ENCODE assay signal across 22 mouse cellular contexts in genomic region chr10:118057516-118057915, GRCm38 (mm10).
A peak's percentile ranks its signal among the peaks of the same experiment; 100 is the strongest.
DNase-seq lines count a peak whose midpoint lies in the region; ATAC-seq and TF ChIP-seq lines count a peak whose summit lies in the region.
"Had no signal": no experiment of that assay in that cellular context is flagged by ENCODE, and none has a peak within 500 bp of the region (broad histone marks: within the 10 kb centered on the region; RNA-seq: fewer than 3 reads in every experiment).

No protein-coding gene starts in this region.

- H3K9ac ChIP-seq in forebrain, embryonic 14.5 days (ENCODE audit: low read length) = no peak overlapping the region
- no peak overlapping the region for H3K9ac ChIP-seq in forebrain, postnatal 0 days
- no peak overlapping the region for H3K9ac ChIP-seq in midbrain, embryonic 14.5 days (replicated peaks; ENCODE audit: low read length)
- no peak overlapping the region for H3K9ac ChIP-seq in midbrain, embryonic 11.5 days (ENCODE audit: low read length)
- H3K9ac ChIP-seq in neural tube, embryonic 14.5 days (replicated peaks; ENCODE audit: low read depth, low read length) = no peak overlapping the region
- H3K9ac ChIP-seq: heart, embryonic 13.5 days; liver, embryonic 15.5 days had no signal

- H3K4me2 ChIP-seq in forebrain, embryonic 14.5 days (ENCODE audit: low read length) = no peak overlapping the region
- no peak overlapping the region for H3K4me2 ChIP-seq in forebrain, postnatal 0 days (ENCODE audit: low read depth)
- no peak overlapping the region for H3K4me2 ChIP-seq in midbrain, embryonic 14.5 days (ENCODE audit: low read length)
- H3K4me2 ChIP-seq in midbrain, embryonic 11.5 days = no peak overlapping the region
- H3K4me2 ChIP-seq in neural tube, embryonic 14.5 days (ENCODE audit: low read depth, low read length) = no peak overlapping the region
- H3K4me2 ChIP-seq: heart, embryonic 13.5 days; liver, embryonic 15.5 days had no signal

- no peak overlapping the region for H3K4me3 ChIP-seq in forebrain, embryonic 14.5 days (ENCODE audit: low read depth, low read length)
- H3K4me3 ChIP-seq in forebrain, postnatal 0 days (ENCODE audit: low read depth, low read length) = no peak overlapping the region
- H3K4me3 ChIP-seq in midbrain, embryonic 14.5 days (replicated peaks; ENCODE audit: low read depth, low read length) = no peak overlapping the region
- H3K4me3 ChIP-seq in midbrain, embryonic 11.5 days (ENCODE audit: low read depth, low read length) = no peak overlapping the region
- H3K4me3 ChIP-seq in neural tube, embryonic 14.5 days (ENCODE audit: low read depth, low read length) = no peak overlapping the region
- H3K4me3 ChIP-seq: heart, adult 2 months; heart, embryonic 13.5 days; liver, embryonic 15.5 days; midbrain, embryonic 10.5 days had no signal

- H3K27ac ChIP-seq in forebrain, embryonic 14.5 days (ENCODE audit: low read depth, low read length) = no peak overlapping the region
- H3K27ac ChIP-seq in forebrain, postnatal 0 days (ENCODE audit: low read depth, low read length) = no peak overlapping the region
- H3K27ac ChIP-seq in midbrain, embryonic 14.5 days (replicated peaks; ENCODE audit: low read depth, low read length) = peak overlapping the region; percentile 38; the same call in 1 of the 2 replicates
- no peak overlapping the region for H3K27ac ChIP-seq in midbrain, embryonic 11.5 days (ENCODE audit: low read depth, low read length)
- H3K27ac ChIP-seq in neural tube, embryonic 14.5 days (ENCODE audit: low read depth, low read length) = peak overlapping the region; percentile 31; the same call in 1 of the 2 replicates
- H3K27ac ChIP-seq: heart, adult 2 months; heart, embryonic 13.5 days; liver, embryonic 15.5 days; midbrain, embryonic 10.5 days; stomach, postnatal 0 days had no signal

- WGBS in forebrain, embryonic 14.5 days = 72% methylated on average over 3 of the region's 3 CpGs
- WGBS in forebrain, postnatal 0 days = 53% methylated on average over 3 of the region's 3 CpGs
- WGBS in midbrain, embryonic 14.5 days = 74% methylated on average over 3 of the region's 3 CpGs
- 82% methylated on average over 3 of the region's 3 CpGs for WGBS in midbrain, embryonic 11.5 days
- 75% methylated on average over 3 of the region's 3 CpGs for WGBS in neural tube, embryonic 14.5 days

- H3K9me3 ChIP-seq in forebrain, embryonic 14.5 days (replicated peaks; ENCODE audit: control insufficient read depth, low read length) = no peaks in the 10 kb centered on the region
- no peaks in the 10 kb centered on the region for H3K9me3 ChIP-seq in forebrain, postnatal 0 days (ENCODE audit: low read length)
- no peaks in the 10 kb centered on the region for H3K9me3 ChIP-seq in midbrain, embryonic 14.5 days (ENCODE audit: control insufficient read depth, low read length)
- H3K9me3 ChIP-seq in midbrain, embryonic 11.5 days (ENCODE audit: control insufficient read depth, low read length) = no peaks in the 10 kb centered on the region; the same call in 1 of the 2 replicates
- no peaks in the 10 kb centered on the region for H3K9me3 ChIP-seq in neural tube, embryonic 14.5 days (ENCODE audit: control insufficient read depth, low read length)
- H3K9me3 ChIP-seq: liver, embryonic 15.5 days had no signal

- no peak for ATAC-seq in forebrain, embryonic 14.5 days
- ATAC-seq in forebrain, postnatal 0 days = no peak
- no peak for ATAC-seq in midbrain, embryonic 14.5 days (ENCODE audit: low FRiP score, low TSS enrichment)
- no peak for ATAC-seq in midbrain, embryonic 11.5 days (ENCODE audit: low FRiP score)
- ATAC-seq in neural tube, embryonic 14.5 days (ENCODE audit: low read depth) = no peak

- TF ChIP-seq CTCF in forebrain, postnatal 0 days (IDR thresholded peaks at IDR 0.05; ENCODE audit: low read depth) = no peak

- DNase-seq in forebrain, embryonic 14.5 days (ENCODE audit: low spot score) = peak; percentile 3
- no peak for DNase-seq in forebrain, postnatal 0 days
- DNase-seq in midbrain, embryonic 14.5 days = no peak
- no peak for DNase-seq in midbrain, embryonic 11.5 days (ENCODE audit: low spot score, missing footprints)
- peak; percentile 47 for DNase-seq in thymus, postnatal 25 days
- DNase-seq in retina, embryonic 14.5 days (ENCODE audit: low spot score) = no peak
- DNase-seq in kidney, adult 11 months = no peak
- DNase-seq: adrenal gland, postnatal 10 days; cerebellum, adult 8-10 months; cerebellum, postnatal 36 days; gastrocnemius, postnatal 36 days; heart, adult 2 months; heart, postnatal 14 days; kidney, adult 18-20 months; kidney, postnatal 4 days; layer of hippocampus, adult 9-11 months; right cerebral cortex, postnatal 14 days had no signal

- H3K27me3 ChIP-seq in forebrain, embryonic 14.5 days (replicated peaks; ENCODE audit: control insufficient read depth, insufficient read depth, low read length) = no peaks in the 10 kb centered on the region
- H3K27me3 ChIP-seq in forebrain, postnatal 0 days (ENCODE audit: insufficient read depth, low read length) = no peaks in the 10 kb centered on the region
- no peaks in the 10 kb centered on the region for H3K27me3 ChIP-seq in midbrain, embryonic 14.5 days (ENCODE audit: control insufficient read depth, insufficient read depth, low read length)
- no peaks in the 10 kb centered on the region for H3K27me3 ChIP-seq in midbrain, embryonic 11.5 days (ENCODE audit: control insufficient read depth, insufficient read depth, low read length)
- H3K27me3 ChIP-seq in neural tube, embryonic 14.5 days (ENCODE audit: control insufficient read depth, insufficient read depth, low read length) = no peaks in the 10 kb centered on the region
- H3K27me3 ChIP-seq: heart, embryonic 13.5 days; liver, embryonic 15.5 days had no signal

- H3K36me3 ChIP-seq in forebrain, embryonic 14.5 days (ENCODE audit: control insufficient read depth, insufficient read depth, low read length) = no peaks in the 10 kb centered on the region
- H3K36me3 ChIP-seq in forebrain, postnatal 0 days (ENCODE audit: insufficient read depth) = no peaks in the 10 kb centered on the region
- H3K36me3 ChIP-seq in midbrain, embryonic 14.5 days (ENCODE audit: control insufficient read depth, insufficient read depth, low read length) = no peaks in the 10 kb centered on the region
- no peaks in the 10 kb centered on the region for H3K36me3 ChIP-seq in midbrain, embryonic 11.5 days (ENCODE audit: control insufficient read depth, insufficient read depth, low read length)
- H3K36me3 ChIP-seq in neural tube, embryonic 14.5 days (ENCODE audit: control insufficient read depth, insufficient read depth, low read length) = no peaks in the 10 kb centered on the region
- H3K36me3 ChIP-seq: heart, embryonic 13.5 days; liver, embryonic 15.5 days; midbrain, embryonic 10.5 days had no signal

- no peaks in the 10 kb centered on the region for H3K4me1 ChIP-seq in forebrain, embryonic 14.5 days (ENCODE audit: control insufficient read depth, insufficient read depth, low read length)
- peaks cover 8% of the 10 kb centered on the region for H3K4me1 ChIP-seq in forebrain, postnatal 0 days (ENCODE audit: insufficient read depth)
- H3K4me1 ChIP-seq in midbrain, embryonic 14.5 days (ENCODE audit: control insufficient read depth, insufficient read depth, low read length) = 0 out of 2 replicates have a peak, but pooled peaks cover 13% of the 10 kb centered on the region
- peaks cover 3% of the 10 kb centered on the region; the same call in 1 of the 2 replicates for H3K4me1 ChIP-seq in midbrain, embryonic 11.5 days (ENCODE audit: control insufficient read depth, insufficient read depth, low read length)
- H3K4me1 ChIP-seq in neural tube, embryonic 14.5 days (ENCODE audit: control insufficient read depth, insufficient read depth, low read length) = peaks cover 5% of the 10 kb centered on the region; the same call in 1 of the 2 replicates
- H3K4me1 ChIP-seq: liver, embryonic 15.5 days had no signal

Comparison
In these comparisons a context has a peak if more than half of its experiments do, and no peak if none do; other contexts are left out.
1. DNase-seq: peak in forebrain, embryonic 14.5 days (single experiment) and thymus, postnatal 25 days (single experiment); none in forebrain, postnatal 0 days (single experiment), midbrain, embryonic 14.5 days (single experiment), midbrain, embryonic 11.5 days (single experiment), retina, embryonic 14.5 days (single experiment) and kidney, adult 11 months (single experiment).
2. H3K27ac ChIP-seq: peak in midbrain, embryonic 14.5 days (single experiment) and neural tube, embryonic 14.5 days (single experiment); none in forebrain, embryonic 14.5 days (single experiment), forebrain, postnatal 0 days (single experiment) and midbrain, embryonic 11.5 days (single experiment).